Mouse (Mus musculus) MEL (cell line): ENCODE measurements at regions not wholly inside any gene's neighbourhood (a gene's known extent, or its start where the extent isn't known, plus 50 kb on each side); places are given as distances from the start of the nearest gene placed in this dataset.
A peak's percentile ranks its signal among the peaks of the same experiment; 100 is the strongest.

Experiments
- DNase-seq: peaks from one replicate; pipeline ENCODE4 v3.0.0; 2011; ENCODE audit warnings: low read depth, low spot score
- H3K27ac ChIP-seq: 2 replicates; pipeline ENCODE4 v1.5.1; 2012; ENCODE audit warnings: low read depth, mild to moderate bottlenecking, control low read depth, low read length, moderate library complexity; ENCODE audit not compliant: control insufficient read depth
- H3K27me3 ChIP-seq, 2 experiments: fragments of 150-350 bp in 1 of 2; sonication (generic) in 1 of 2; 2 replicates each; pipeline ENCODE4 v1.6.1; 2012; ENCODE audit warnings: low read length in 2 of 2, mild to moderate bottlenecking in 2 of 2, improper control_type of control experiment in 1 of 2, moderate library complexity in 1 of 2; ENCODE audit not compliant: insufficient read depth in 2 of 2, control insufficient read depth in 1 of 2
- H3K36me3 ChIP-seq, 2 experiments: 2 replicates each; pipeline ENCODE4 v1.6.1; 2012 to 2014; ENCODE audit warnings: low read length in 2 of 2, improper control_type of control experiment in 1 of 2, inconsistent platforms in 1 of 2, mild to moderate bottlenecking in 1 of 2; ENCODE audit not compliant: insufficient read depth in 2 of 2, control insufficient read depth in 1 of 2
- H3K4me1 ChIP-seq, 2 experiments: fragments of 150-350 bp in 1 of 2; sonication (generic) in 1 of 2; 2 replicates each; pipeline ENCODE4 v1.6.1; 2012; ENCODE audit warnings: low read length in 2 of 2, improper control_type of control experiment in 1 of 2, mild to moderate bottlenecking in 1 of 2; ENCODE audit not compliant: insufficient read depth in 2 of 2, control insufficient read depth in 1 of 2
- H3K4me3 ChIP-seq, 2 experiments: fragments of 150-350 bp in 1 of 2; sonication (generic) in 1 of 2; 2 replicates each; pipeline ENCODE4 v1.5.1; 2012; ENCODE audit warnings: low read depth in 2 of 2, low read length in 2 of 2, mild to moderate bottlenecking in 2 of 2, moderate library complexity in 2 of 2, control low read depth in 1 of 2, improper control_type of control experiment in 1 of 2; ENCODE audit not compliant: control insufficient read depth in 1 of 2, insufficient read depth in 1 of 2
- H3K79me2 ChIP-seq: 2 replicates; pipeline ENCODE4 v1.6.1; 2012; ENCODE audit warnings: mild to moderate bottlenecking, low read length, moderate library complexity; ENCODE audit not compliant: control insufficient read depth, poor library complexity, insufficient read depth
- H3K9ac ChIP-seq: 2 replicates; pipeline ENCODE4 v1.6.1; 2012; ENCODE audit warnings: low read depth, mild to moderate bottlenecking, control low read depth, low read length, moderate library complexity; ENCODE audit not compliant: control insufficient read depth, poor library complexity, severe bottlenecking
- H3K9me3 ChIP-seq: fragments of 150-350 bp; sonication (generic); replicated peaks from 2 replicates; pipeline ENCODE4 v1.6.1; 2012; ENCODE audit warnings: mild to moderate bottlenecking, low read length, improper control_type of control experiment, moderate library complexity; ENCODE audit not compliant: insufficient read depth
- ETS1 ChIP-seq: IDR thresholded peaks from 2 replicates; pipeline ENCODE4 v1.6.1; 2012; ENCODE audit warnings: low read depth, mild to moderate bottlenecking, inconsistent platforms, low read length, improper control_type of control experiment, moderate library complexity
- MEF2A ChIP-seq: IDR thresholded peaks from 2 replicates; pipeline ENCODE4 v1.6.1; 2014; ENCODE audit warnings: low read depth, mild to moderate bottlenecking, inconsistent platforms, low read length, improper control_type of control experiment; ENCODE audit not compliant: poor library complexity, insufficient replicate concordance, severe bottlenecking; ENCODE audit errors: extremely low read depth
- POLR2AphosphoS2 ChIP-seq: IDR thresholded peaks from 2 replicates; pipeline ENCODE4 v1.6.1; 2011; ENCODE audit warnings: low read length, improper control_type of control experiment
- ZC3H11A ChIP-seq: IDR thresholded peaks from 2 replicates; pipeline ENCODE4 v1.6.1; 2012; ENCODE audit warnings: low read depth, mild to moderate bottlenecking, inconsistent platforms, low read length, improper control_type of control experiment

DNA sequence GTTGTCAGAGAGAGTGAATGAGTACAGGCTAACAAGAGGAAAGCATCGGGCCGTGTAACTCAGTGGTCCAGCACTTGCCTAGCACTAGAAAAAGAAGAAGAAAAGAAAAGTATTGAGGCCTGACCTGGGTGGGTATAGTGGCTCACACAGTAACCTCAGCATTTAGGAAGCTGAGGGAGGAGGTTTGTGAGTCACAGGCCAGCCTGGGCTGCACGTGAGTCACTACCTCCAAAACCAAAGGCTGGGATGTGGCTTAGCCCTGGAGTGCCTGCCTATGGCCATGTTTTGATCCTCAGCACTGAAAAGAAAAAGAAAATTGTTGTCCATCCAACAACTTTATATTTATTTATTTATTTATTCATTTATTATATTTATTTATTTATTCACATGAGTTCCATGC is 51.2 kb upstream of the Kcnk12 start:
- H3K36me3 ChIP-seq = no peaks in the 10 kb centered on the region
- H3K9me3 ChIP-seq = no peaks in the 10 kb centered on the region
- no peaks in the 10 kb centered on the region for H3K27me3 ChIP-seq
- H3K4me3 ChIP-seq = no peak overlapping the region
- no peak for TF ChIP-seq POLR2AphosphoS2
- no peak for TF ChIP-seq MEF2A
- no peak for TF ChIP-seq ETS1
- no peak for TF ChIP-seq ZC3H11A
- TF ChIP-seq, all 39 proteins: peak for 0
- H3K4me1 ChIP-seq = no peaks in the 10 kb centered on the region
- H3K9ac ChIP-seq = no peak overlapping the region
- H3K27ac ChIP-seq = no peak overlapping the region
- peak; percentile 18 for DNase-seq
- H3K79me2 ChIP-seq = no peaks in the 10 kb centered on the region
